Mouse (Mus musculus): ENCODE measurements around the gene Rpl36-ps4.
"Not testable (repeated sequence)": the region's sequence is repeated elsewhere in the genome, so short reads cannot be mapped to it uniquely, and the experiment has no call there.

- not testable (repeated sequence) for TF ChIP-seq CTCF (IDR thresholded peaks at IDR 0.05; ENCODE audit: borderline replicate concordance, insufficient read depth, low read length); POLR2A (IDR thresholded peaks at IDR 0.05; ENCODE audit: low read depth, low read length)
Measured at GRCm38 (mm10) chr17:87959931-87960330, 39.2 kb downstream of the Rpl36-ps4 start.

Data from embryonic fibroblast, embryonic 13.5 days (primary cell).